Mouse (Mus musculus): ENCODE data around the gene Tnc. TPM values are rescaled to one million over a fixed set of nuclear protein-coding genes. Genes with fewer than 3 reads are reported as not detected.

Gene Tnc
- total RNA-seq, 2 experiments from 2014 or later: 1.0 to 3.7 TPM

GRCm38 (mm10) chr4:64025591-64025990 is 21.2 kb downstream of the Tnc start:
- DNase-seq (ENCODE audit: low spot score): peak; percentile 56

GRCm38 (mm10) chr4:64024041-64024779 is 22.6 kb downstream of the Tnc start:
- DNase-seq (ENCODE audit: low spot score): no peak

- no peak for DNase-seq (ENCODE audit: low spot score)
Observed at GRCm38 (mm10) chr4:64020930-64021589, 25.8 kb downstream of the Tnc start.

DNA sequence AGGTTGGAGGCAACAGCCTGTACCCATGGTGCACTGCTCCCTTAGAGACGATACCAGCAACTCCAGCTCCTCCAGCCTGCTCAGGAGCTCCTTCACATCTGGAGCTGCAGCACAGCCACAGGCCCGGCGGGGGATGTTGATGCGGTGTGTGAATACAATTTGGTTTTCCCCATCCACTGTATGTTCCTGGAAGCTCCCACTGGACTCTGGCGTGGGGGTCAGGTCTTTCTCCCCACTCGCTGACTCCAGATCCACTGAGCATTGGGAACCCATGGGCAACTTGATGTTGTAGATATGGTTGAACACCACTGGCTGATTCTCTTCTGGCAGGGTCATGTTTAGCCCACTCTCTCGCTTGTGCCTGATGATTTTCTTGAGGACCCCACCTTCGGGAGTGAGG is 26.7 kb downstream of the Tnc start:
- no peak for DNase-seq (ENCODE audit: low spot score)

DNA sequence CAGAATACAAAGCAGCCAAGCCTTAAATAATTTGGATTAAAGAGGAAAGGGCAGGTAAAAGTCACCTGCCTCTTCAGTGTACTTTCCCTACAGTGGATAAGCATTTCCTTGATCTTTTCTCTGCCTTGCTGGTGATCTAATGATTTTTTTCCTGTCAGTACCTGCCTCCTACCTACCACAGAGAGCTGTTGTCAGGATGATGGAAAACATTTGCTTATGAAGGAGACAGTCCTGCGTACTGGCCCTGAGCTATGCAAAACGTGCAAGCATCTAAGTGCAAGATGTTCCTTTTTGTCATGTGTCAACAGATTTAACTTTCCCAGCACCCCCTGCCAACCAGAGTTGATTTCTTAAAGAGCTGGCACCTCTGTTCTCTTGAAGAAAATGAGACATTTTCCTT is 35.5 kb downstream of the Tnc start:
- DNase-seq (ENCODE audit: low spot score): no peak

GRCm38 (mm10) chr4:64009936-64010335 is 36.9 kb downstream of the Tnc start:
- DNase-seq (ENCODE audit: low spot score): no peak

GRCm38 (mm10) chr4:64005198-64005597 is 41.6 kb downstream of the Tnc start:
- no peak for DNase-seq (ENCODE audit: low spot score)

- DNase-seq (ENCODE audit: low spot score): no peak
Observed at GRCm38 (mm10) chr4:64003677-64004076, 43.1 kb downstream of the Tnc start.

GRCm38 (mm10) chr4:64002168-64002567 is 44.6 kb downstream of the Tnc start:
- DNase-seq (ENCODE audit: low spot score): no peak

DNA sequence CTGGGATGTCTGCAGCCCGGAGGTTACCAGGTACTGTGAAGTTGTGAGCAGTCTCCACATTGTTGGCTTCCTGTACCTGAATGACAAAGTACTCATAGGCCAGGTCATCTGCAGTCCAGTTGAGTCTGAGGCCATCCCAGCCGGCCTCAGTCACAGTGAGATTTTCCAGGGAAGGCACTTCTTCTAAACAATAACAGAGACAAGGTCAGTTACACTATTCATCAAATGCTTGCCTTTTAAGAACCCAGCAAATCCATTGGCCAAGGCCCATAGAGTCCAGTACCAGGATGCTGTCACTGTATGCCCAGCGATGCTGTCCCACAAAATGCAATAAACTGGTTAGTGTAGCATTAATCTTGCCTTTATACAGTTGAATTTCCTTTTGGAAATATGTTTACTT is 46.0 kb downstream of the Tnc start:
- no peak for DNase-seq (ENCODE audit: low spot score)

- DNase-seq (ENCODE audit: low spot score): no peak
Observed at GRCm38 (mm10) chr4:64000293-64000692, 46.5 kb downstream of the Tnc start.

- DNase-seq (ENCODE audit: low spot score): no peak
Observed at GRCm38 (mm10) chr4:63993462-63994113, 53.2 kb downstream of the Tnc start.

GRCm38 (mm10) chr4:63990216-63990615 is 56.6 kb downstream of the Tnc start:
- no peak for DNase-seq (ENCODE audit: low spot score)

- no peak for DNase-seq (ENCODE audit: low spot score)
Observed at GRCm38 (mm10) chr4:63988090-63988489, 58.7 kb downstream of the Tnc start.

DNA sequence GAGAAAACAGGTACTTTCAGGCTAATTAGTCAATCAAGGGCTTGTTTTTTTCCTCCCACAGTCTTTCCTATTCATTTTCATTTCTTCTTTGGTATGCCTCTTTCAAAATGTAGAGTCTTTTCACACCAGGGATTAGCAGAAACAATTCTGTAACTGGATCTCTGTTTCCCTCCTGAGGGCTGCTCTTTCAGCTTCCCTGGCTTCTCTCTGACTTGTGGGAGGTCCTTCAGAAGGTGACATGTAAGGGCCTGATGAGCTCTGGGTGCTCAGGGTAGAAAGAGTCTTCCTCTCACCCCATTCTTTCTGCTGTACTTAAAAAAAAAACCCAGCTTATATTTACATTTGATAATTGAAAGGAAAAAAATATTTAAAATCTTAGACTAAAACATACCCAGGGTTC is 60.2 kb downstream of the Tnc start:
- no peak for DNase-seq (ENCODE audit: low spot score)

DNA sequence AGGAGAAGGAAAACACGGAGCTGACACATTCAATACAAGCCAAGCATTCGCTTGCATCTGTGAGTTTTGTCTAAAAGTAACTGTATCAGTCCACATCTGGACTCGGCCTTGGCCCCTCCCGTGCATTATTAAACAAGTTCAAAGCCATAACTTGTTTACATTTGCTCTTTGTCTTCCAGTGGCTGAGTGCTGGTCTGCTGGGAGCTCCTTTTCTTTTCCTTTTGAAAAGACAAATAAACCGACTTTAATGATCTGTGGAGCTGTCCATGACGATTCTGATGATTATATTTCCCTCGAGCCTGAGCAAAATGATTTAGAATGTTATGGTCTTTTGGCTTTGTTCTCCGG is 63.7 kb downstream of the Tnc start:
- no peak for DNase-seq (ENCODE audit: low spot score)

DNA sequence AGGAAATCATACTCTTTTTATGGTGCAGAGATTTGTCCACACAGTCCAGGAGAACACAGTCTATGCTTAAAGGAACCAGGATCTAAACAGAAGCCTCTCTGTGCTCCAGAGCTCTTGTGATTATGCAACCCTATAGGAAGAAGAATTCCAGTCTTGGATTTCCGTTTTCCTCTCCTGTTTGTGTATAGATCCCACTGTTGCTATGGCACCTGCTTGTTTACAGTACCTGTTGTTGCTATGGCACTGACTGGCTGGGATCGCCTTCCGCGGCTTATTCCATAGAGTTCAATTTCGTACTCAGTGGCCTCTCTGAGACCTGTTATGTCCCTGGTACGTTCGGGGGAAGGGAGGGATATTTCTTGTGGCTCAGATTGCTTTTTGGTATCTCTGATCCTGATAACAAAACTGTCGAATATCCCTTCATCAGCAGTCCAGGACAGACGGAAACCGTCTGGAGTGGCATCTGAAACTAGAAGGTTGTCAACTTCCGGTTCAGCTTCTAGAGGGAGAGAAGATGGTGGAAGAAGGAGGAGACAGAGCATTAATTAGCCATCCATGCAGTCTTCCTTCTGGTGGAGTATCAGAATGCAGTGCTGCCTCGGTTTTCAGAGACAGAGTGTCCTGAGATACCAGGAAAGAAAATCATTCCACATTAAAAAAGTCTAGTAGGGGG is 64.3 kb downstream of the Tnc start:
- no peak for DNase-seq (ENCODE audit: low spot score)

- DNase-seq (ENCODE audit: low spot score): no peak
Observed at GRCm38 (mm10) chr4:63980211-63980794, 66.5 kb downstream of the Tnc start.

DNA sequence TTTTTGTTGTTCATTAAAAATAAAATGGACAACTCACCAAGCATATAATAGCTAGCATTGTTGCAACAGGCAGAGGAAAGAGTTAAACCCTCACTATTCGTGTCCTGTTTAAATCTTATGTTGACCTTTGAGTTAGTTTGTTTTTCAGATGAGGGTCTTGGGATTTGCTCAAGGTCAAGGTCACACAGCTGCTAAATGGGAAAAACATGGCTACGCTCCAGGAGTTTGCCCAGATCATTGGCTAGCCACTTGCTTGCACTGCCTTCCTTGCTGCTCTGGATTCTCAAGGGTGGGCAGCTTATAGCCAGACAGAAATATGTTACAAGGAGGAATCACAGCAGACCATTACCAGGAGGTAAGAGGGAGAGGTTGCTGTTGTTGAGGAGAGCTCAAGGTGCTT is 67.2 kb downstream of the Tnc start:
- DNase-seq (ENCODE audit: low spot score): no peak

DNA sequence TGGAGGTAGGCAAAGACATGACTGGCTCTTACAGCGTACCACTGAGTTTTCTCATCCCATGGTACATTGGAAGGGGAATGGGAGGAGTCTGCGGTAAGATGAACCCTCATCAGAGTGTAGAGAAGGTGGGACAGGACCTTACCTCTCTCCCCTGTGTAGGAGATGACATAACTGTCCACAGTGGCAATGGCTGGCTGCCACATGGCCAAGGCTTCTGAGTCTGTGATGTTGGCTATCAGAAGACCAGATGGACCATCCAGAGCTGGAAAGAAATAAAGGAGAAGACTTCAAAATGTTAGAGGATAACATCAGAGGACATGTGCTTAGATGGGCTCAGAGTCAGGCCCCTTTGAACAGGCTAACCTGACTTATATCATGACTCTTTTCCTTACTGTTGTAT is 74.3 kb downstream of the Tnc start:
- DNase-seq (ENCODE audit: low spot score): no peak

GRCm38 (mm10) chr4:63971762-63972161 is 75.1 kb downstream of the Tnc start:
- no peak for DNase-seq (ENCODE audit: low spot score)

- no peak for DNase-seq (ENCODE audit: low spot score)
Observed at GRCm38 (mm10) chr4:63970925-63971324, 75.9 kb downstream of the Tnc start.

All from gastrocnemius, adult 18-20 months (tissue).